24 mouse cellular contexts compared by ENCODE assay signal in the genomic region with DNA sequence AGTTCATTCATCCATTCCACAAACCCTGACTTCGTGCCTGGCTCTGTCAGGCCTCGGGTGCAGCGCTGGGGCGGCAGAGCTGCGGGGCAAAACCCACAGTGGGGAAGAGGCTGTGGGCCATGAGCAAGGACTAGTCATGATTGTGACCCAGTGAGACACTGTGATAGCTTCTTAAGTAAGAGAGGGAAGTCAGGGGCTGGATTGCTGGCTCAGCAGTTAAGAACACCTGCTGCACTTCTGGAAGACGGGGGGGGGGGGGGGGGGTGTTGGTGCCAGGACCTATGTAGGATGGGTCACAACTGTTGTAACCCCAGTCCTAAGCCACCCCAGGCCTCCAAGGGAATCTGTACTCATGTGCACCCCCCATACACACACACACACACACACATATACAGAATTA. TPM values are rescaled to one million over a fixed set of nuclear protein-coding genes. Genes with fewer than 3 reads are reported as not detected.
A peak's percentile ranks its signal among the peaks of the same experiment; 100 is the strongest.
DNase-seq lines count a peak whose midpoint lies in the region; ATAC-seq lines count a peak whose summit lies in the region.
"Had no signal": no experiment of that assay in that cellular context is flagged by ENCODE, and none has a peak within 500 bp of the region (broad histone marks: within the 10 kb centered on the region; RNA-seq: fewer than 3 reads in every experiment).

No protein-coding gene starts in this region.

- peaks cover 74% of the 10 kb centered on the region for H3K27me3 ChIP-seq in forebrain, embryonic 10.5 days (ENCODE audit: poor library complexity, severe bottlenecking)
- peaks cover 31% of the 10 kb centered on the region for H3K27me3 ChIP-seq in forebrain, embryonic 13.5 days
- peaks cover 58% of the 10 kb centered on the region for H3K27me3 ChIP-seq in hindbrain, embryonic 10.5 days (ENCODE audit: insufficient read depth, poor library complexity, severe bottlenecking)
- H3K27me3 ChIP-seq in hindbrain, embryonic 11.5 days (ENCODE audit: control insufficient read depth, insufficient read depth, low read length) = peaks cover 13% of the 10 kb centered on the region
- H3K27me3 ChIP-seq: forebrain, embryonic 15.5 days had no signal

- no peak overlapping the region for H3K4me2 ChIP-seq in forebrain, embryonic 13.5 days
- H3K4me2 ChIP-seq in hindbrain, embryonic 11.5 days (replicated peaks; ENCODE audit: low read depth, low read length) = no peak overlapping the region
- H3K4me2 ChIP-seq: forebrain, embryonic 15.5 days; hindbrain, embryonic 13.5 days had no signal

- peaks cover 96% of the 10 kb centered on the region for H3K4me1 ChIP-seq in forebrain, embryonic 10.5 days
- peaks cover 57% of the 10 kb centered on the region for H3K4me1 ChIP-seq in forebrain, embryonic 13.5 days
- peaks cover 96% of the 10 kb centered on the region for H3K4me1 ChIP-seq in hindbrain, embryonic 10.5 days (replicated peaks)
- peaks cover 28% of the 10 kb centered on the region for H3K4me1 ChIP-seq in hindbrain, embryonic 11.5 days (replicated peaks; ENCODE audit: control insufficient read depth, insufficient read depth, low read length)

- DNase-seq in forebrain, embryonic 10.5 days (ENCODE audit: extremely low spot score, low spot score) = no peak
- DNase-seq in hindbrain, embryonic 10.5 days (ENCODE audit: low spot score) = no peak
- DNase-seq in hindbrain, embryonic 11.5 days (ENCODE audit: low spot score) = no peak
- peak; percentile 22 for DNase-seq in thymus, postnatal 14 days
- no peak for DNase-seq in thymus, postnatal 25 days
- DNase-seq in right cerebral cortex, postnatal 25 days = no peak
- no peak for DNase-seq in cerebellum, adult 9-10 months
- DNase-seq: adrenal gland, adult 8-10 months; adrenal gland, postnatal 25 days; cerebellum, adult 11-12 months; cerebellum, adult 8-10 months; cerebellum, postnatal 14 days; gastrocnemius, postnatal 14 days; heart, adult 18-20 months; heart, postnatal 14 days; heart, postnatal 4 days; kidney, adult 11 months had no signal

- no peaks in the 10 kb centered on the region for H3K9me3 ChIP-seq in forebrain, embryonic 10.5 days
- H3K9me3 ChIP-seq in forebrain, embryonic 13.5 days (replicated peaks) = no peaks in the 10 kb centered on the region
- no peaks in the 10 kb centered on the region for H3K9me3 ChIP-seq in hindbrain, embryonic 10.5 days
- no peaks in the 10 kb centered on the region for H3K9me3 ChIP-seq in hindbrain, embryonic 11.5 days (ENCODE audit: control insufficient read depth, low read length)
- H3K9me3 ChIP-seq: forebrain, embryonic 15.5 days; heart, embryonic 10.5 days; heart, embryonic 13.5 days; hindbrain, embryonic 13.5 days had no signal

- no peak overlapping the region for H3K4me3 ChIP-seq in forebrain, embryonic 10.5 days
- no peak overlapping the region for H3K4me3 ChIP-seq in forebrain, embryonic 13.5 days
- H3K4me3 ChIP-seq in hindbrain, embryonic 10.5 days = no peak overlapping the region
- H3K4me3 ChIP-seq in hindbrain, embryonic 11.5 days (ENCODE audit: low read depth, low read length) = no peak overlapping the region
- H3K4me3 ChIP-seq: forebrain, embryonic 15.5 days; heart, embryonic 10.5 days; heart, embryonic 13.5 days; hindbrain, embryonic 13.5 days had no signal

- WGBS in forebrain, embryonic 10.5 days = 71% methylated on average over 6 of the region's 6 CpGs
- 68% methylated on average over 6 of the region's 6 CpGs for WGBS in forebrain, embryonic 13.5 days
- WGBS in hindbrain, embryonic 10.5 days = 69% methylated on average over 6 of the region's 6 CpGs
- 73% methylated on average over 6 of the region's 6 CpGs for WGBS in hindbrain, embryonic 11.5 days

- H3K36me3 ChIP-seq in forebrain, embryonic 10.5 days (replicated peaks) = peaks cover 17% of the 10 kb centered on the region
- H3K36me3 ChIP-seq in forebrain, embryonic 13.5 days (ENCODE audit: poor library complexity, severe bottlenecking) = no peaks in the 10 kb centered on the region
- H3K36me3 ChIP-seq in hindbrain, embryonic 10.5 days = peaks cover 17% of the 10 kb centered on the region
- H3K36me3 ChIP-seq in hindbrain, embryonic 11.5 days (ENCODE audit: control insufficient read depth, insufficient read depth, low read length) = no peaks in the 10 kb centered on the region
- H3K36me3 ChIP-seq: forebrain, embryonic 15.5 days; hindbrain, embryonic 13.5 days had no signal

- ATAC-seq in forebrain, embryonic 13.5 days = no peak
- ATAC-seq in hindbrain, embryonic 11.5 days (ENCODE audit: low FRiP score) = no peak
- ATAC-seq: activated CD4-positive, CD25-positive, alpha-beta regulatory T cell, adult 4 months; forebrain, embryonic 15.5 days; hindbrain, embryonic 16.5 days had no signal

- no peak overlapping the region for H3K9ac ChIP-seq in forebrain, embryonic 13.5 days
- H3K9ac ChIP-seq in hindbrain, embryonic 11.5 days (ENCODE audit: low read depth, low read length) = no peak overlapping the region
- H3K9ac ChIP-seq: forebrain, embryonic 15.5 days; heart, embryonic 13.5 days; hindbrain, embryonic 13.5 days had no signal

- H3K27ac ChIP-seq in forebrain, embryonic 10.5 days = 0 out of 2 replicates have a peak overlapping the region, but pooled peaks have one; percentile 92
- no peak overlapping the region for H3K27ac ChIP-seq in forebrain, embryonic 13.5 days
- peak overlapping the region; percentile 95; the same call in 1 of the 2 replicates for H3K27ac ChIP-seq in hindbrain, embryonic 10.5 days
- no peak overlapping the region for H3K27ac ChIP-seq in hindbrain, embryonic 11.5 days (ENCODE audit: low read depth, low read length)
- H3K27ac ChIP-seq: forebrain, embryonic 15.5 days; heart, embryonic 13.5 days; hindbrain, embryonic 13.5 days had no signal

RNA-seq across cellular contexts. Expression of a gene that starts 1.3 kb away (rescaled TPM):
- polyA plus RNA-seq in forebrain, embryonic 10.5 days (2016; fragmentation: Nextera tagmentation; extraction: Ambion mirVana) = 13.6 and 14.7 TPM in 2 replicates
- polyA plus RNA-seq in forebrain, embryonic 13.5 days (2015; fragmentation: Nextera tagmentation; extraction: Ambion mirVana) = 12.4 and 13.5 TPM in 2 replicates
- 12.5 and 14.2 TPM in 2 replicates for polyA plus RNA-seq in hindbrain, embryonic 10.5 days (2016; fragmentation: Nextera tagmentation; extraction: Ambion mirVana)
- polyA plus RNA-seq in hindbrain, embryonic 11.5 days (2014; fragmentation: Nextera tagmentation; extraction: Ambion mirVana) = 3.4 and 5.6 TPM in 2 replicates

RNA-seq across cellular contexts. Expression of a gene that starts 15.0 kb away (rescaled TPM):
- 43.8 and 44.7 TPM in 2 replicates for polyA plus RNA-seq in forebrain, embryonic 10.5 days (2016; fragmentation: Nextera tagmentation; extraction: Ambion mirVana)
- 42.7 and 47.7 TPM in 2 replicates for polyA plus RNA-seq in forebrain, embryonic 13.5 days (2015; fragmentation: Nextera tagmentation; extraction: Ambion mirVana)
- 46.2 and 51.9 TPM in 2 replicates for polyA plus RNA-seq in hindbrain, embryonic 10.5 days (2016; fragmentation: Nextera tagmentation; extraction: Ambion mirVana)
- polyA plus RNA-seq in hindbrain, embryonic 11.5 days (2014; fragmentation: Nextera tagmentation; extraction: Ambion mirVana) = 38.6 and 39.1 TPM in 2 replicates

Comparison
In these comparisons a context has a peak if more than half of its experiments do, and no peak if none do; other contexts are left out.
1. H3K27ac ChIP-seq: peak in forebrain, embryonic 10.5 days (single experiment) and hindbrain, embryonic 10.5 days (single experiment); none in forebrain, embryonic 13.5 days (single experiment) and hindbrain, embryonic 11.5 days (single experiment).